Mouse (Mus musculus): ENCODE results near the gene AC134908.4.

DNA sequence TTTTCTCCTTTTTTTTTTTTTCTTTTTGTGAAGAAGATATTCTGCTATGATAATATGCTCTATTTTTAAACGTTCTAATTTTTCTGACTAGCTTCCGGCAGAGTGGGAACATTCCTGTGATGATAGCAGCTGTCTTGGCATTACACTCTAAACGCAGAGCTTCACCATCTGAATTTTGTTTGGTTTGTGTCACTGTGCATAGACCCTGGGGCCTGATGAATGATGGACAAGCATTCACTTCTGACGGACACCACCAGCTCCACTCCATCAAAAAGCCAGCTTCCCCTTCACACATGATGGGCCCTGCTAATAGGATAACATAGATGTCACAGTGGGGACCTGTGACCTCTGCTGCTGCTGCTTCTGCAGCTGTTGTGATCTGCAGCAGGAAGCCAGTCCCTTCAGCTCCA, 33.9 kb downstream of the AC134908.4 start:
- TF ChIP-seq CTCF (IDR thresholded peaks at IDR 0.05; ENCODE audit: insufficient read depth, low read depth, low read length), result no peak
- no peak for TF ChIP-seq POLR2A (IDR thresholded peaks at IDR 0.05; ENCODE audit: insufficient read depth, low read depth, low read length)
